Mouse (Mus musculus): ENCODE measurements at regions not wholly inside any gene's neighbourhood (a gene's known extent, or its start where the extent isn't known, plus 50 kb on each side); places are given as distances from the start of the nearest gene placed in this dataset.

DNA sequence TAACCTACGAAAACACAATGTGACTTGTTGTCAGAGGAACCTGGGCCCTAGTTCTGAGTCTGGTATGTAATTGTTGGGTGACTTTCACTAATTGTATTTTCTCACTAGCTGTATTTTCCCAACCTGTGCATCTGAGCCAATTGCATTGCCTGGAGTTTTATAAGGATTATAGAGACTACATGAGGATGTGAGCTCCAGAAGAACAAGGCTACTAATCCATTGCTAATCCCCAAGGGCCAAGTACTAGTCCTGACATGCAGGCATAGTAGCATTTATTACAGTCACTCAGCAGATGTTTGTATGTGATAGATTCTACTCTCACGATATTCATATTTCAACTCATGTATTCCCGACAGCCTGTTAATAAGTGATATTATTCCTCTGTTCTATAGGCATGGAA lies 2481.1 kb upstream of the Gm7489 start:
- TF ChIP-seq POLR2A (IDR thresholded peaks at IDR 0.05; ENCODE audit: borderline replicate concordance, control insufficient read depth, low read depth, low read length), result no peak
- no peak for TF ChIP-seq CTCF (IDR thresholded peaks at IDR 0.05; ENCODE audit: control insufficient read depth, insufficient read depth, low read length)

Measured in bone marrow, adult 2 months (tissue).